Mouse (Mus musculus) neutrophil, adult 5-6 weeks (primary cell): ENCODE results near the gene Igf2bp3. TPM values are rescaled to one million over a fixed set of nuclear protein-coding genes. Genes with fewer than 3 reads are reported as not detected.

ENCODE experiments used
- ATAC-seq: fragments of 151-379, 151-347 bp; 2 replicates; pipeline ENCODE4 v1.8.0; 2017; ENCODE audit warnings: mild to moderate bottlenecking, moderate TSS enrichment; ENCODE audit not compliant: insufficient number of reproducible peaks, poor library complexity, low FRiP score, severe bottlenecking; ENCODE audit errors: extremely low read depth
- total RNA-seq: library from RNA; stranded (forward); fragments of 200-1000 nt; gene quantifications from 2 replicates; pipeline ENCODE4 v1.2.3, GENCODE M21; 2017

Gene Igf2bp3
- total RNA-seq, 1 experiment from 2014 or later = 0.35 TPM

- no peak for ATAC-seq
Measured at GRCm38 (mm10) chr6:49148781-49149180, 66.0 kb downstream of the Igf2bp3 start.

- no peak for ATAC-seq
Measured at GRCm38 (mm10) chr6:49148368-49148767, 66.4 kb downstream of the Igf2bp3 start.

GRCm38 (mm10) chr6:49146461-49146860, 68.3 kb downstream of the Igf2bp3 start:
- no peak for ATAC-seq

- ATAC-seq = no peak
Measured at GRCm38 (mm10) chr6:49142428-49142827, 72.3 kb downstream of the Igf2bp3 start.

- no peak for ATAC-seq
Measured at GRCm38 (mm10) chr6:49141125-49141524, 73.6 kb downstream of the Igf2bp3 start.

GRCm38 (mm10) chr6:49138159-49139051, 76.4 kb downstream of the Igf2bp3 start:
- ATAC-seq = no peak

- no peak for ATAC-seq
Measured at GRCm38 (mm10) chr6:49136739-49137138, 78.0 kb downstream of the Igf2bp3 start.

- ATAC-seq = no peak
Measured at GRCm38 (mm10) chr6:49132352-49133090, 82.2 kb downstream of the Igf2bp3 start.

GRCm38 (mm10) chr6:49131855-49132254, 82.9 kb downstream of the Igf2bp3 start:
- ATAC-seq = no peak

GRCm38 (mm10) chr6:49130328-49130727, 84.4 kb downstream of the Igf2bp3 start:
- ATAC-seq = no peak

- no peak for ATAC-seq
Measured at GRCm38 (mm10) chr6:49120370-49120769, 94.4 kb downstream of the Igf2bp3 start.

GRCm38 (mm10) chr6:49119462-49120135, 95.2 kb downstream of the Igf2bp3 start:
- ATAC-seq = no peak

- no peak for ATAC-seq
Measured at GRCm38 (mm10) chr6:49118446-49118845, 96.3 kb downstream of the Igf2bp3 start.

GRCm38 (mm10) chr6:49116241-49116640, 98.5 kb downstream of the Igf2bp3 start:
- ATAC-seq = no peak

GRCm38 (mm10) chr6:49115550-49115949, 99.2 kb downstream of the Igf2bp3 start:
- no peak for ATAC-seq

- ATAC-seq = no peak
Measured at GRCm38 (mm10) chr6:49114457-49114856, 100.3 kb downstream of the Igf2bp3 start.

GRCm38 (mm10) chr6:49113895-49114294, 100.9 kb downstream of the Igf2bp3 start:
- ATAC-seq = no peak

- no peak for ATAC-seq
Measured at GRCm38 (mm10) chr6:49109196-49109595, 105.6 kb downstream of the Igf2bp3 start.

GRCm38 (mm10) chr6:49106746-49107500, 107.8 kb downstream of the Igf2bp3 start:
- 0 out of 2 replicates have a peak, but pooled peaks have one; percentile 13 for ATAC-seq
